Mouse (Mus musculus): Measurements from ENCODE around the gene Necab3. TPM values are rescaled to one million over a fixed set of nuclear protein-coding genes. Genes with fewer than 3 reads are reported as not detected.

The Necab3 gene
- total RNA-seq, 1 experiment from 2014 or later: not detected

DNA sequence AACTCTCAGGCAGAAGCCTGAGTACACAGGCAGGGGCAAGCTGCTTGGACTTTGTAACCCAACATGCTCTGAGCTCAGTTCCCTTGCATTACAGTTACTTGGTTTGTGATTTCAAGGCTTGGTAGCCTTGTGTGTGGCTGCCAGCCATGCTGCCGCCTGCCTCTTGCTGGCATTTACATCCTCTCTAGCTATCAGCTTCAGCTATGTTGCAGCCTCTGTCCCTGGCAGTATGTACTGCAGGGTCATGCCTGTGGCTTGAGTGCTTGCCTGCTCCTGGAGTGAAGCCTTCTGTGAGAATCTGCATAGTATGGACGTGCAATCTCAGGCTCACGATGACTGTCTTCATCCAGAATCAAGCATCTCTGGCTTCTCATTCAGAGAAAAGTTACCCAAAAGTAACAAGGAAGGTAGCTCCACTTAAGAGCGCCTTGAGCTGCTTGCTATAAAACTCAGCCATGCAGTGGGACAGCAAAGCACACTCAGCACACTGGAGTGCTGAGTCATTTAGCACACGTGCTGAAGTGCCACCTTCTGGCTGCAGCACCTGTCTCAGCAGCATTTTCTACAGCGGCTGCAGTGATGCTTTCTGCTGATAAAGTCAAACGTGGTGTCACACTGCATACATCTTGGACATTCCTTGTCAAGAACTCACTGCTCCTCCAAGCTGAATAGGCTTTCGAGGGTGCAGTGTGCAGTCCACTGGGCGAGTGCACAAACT is 51.0 kb downstream of the Necab3 start:
- no peak for ATAC-seq (replicated peaks; ENCODE audit: insufficient number of reproducible peaks, low FRiP score, low TSS enrichment, poor library complexity, severe bottlenecking)

DNA sequence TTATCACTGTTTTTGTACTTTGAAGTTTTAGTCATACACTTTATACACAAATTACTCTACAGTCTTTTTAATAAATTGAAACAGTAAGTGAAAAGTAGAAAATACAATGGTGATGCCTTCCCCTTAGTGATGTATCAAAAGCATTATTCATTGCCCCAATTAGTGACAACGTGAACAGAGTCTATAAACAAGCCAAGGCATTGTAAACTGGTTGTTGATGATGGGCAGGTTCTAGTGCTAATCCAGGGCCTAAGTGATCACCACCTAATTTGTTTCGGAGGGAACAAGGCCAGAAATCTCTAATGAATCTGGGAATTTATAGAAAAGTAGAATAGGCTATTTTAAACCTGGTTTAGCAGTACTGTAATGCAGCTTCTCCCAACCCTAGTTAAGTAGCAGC is 51.6 kb downstream of the Necab3 start:
- no peak for ATAC-seq (replicated peaks; ENCODE audit: insufficient number of reproducible peaks, low FRiP score, low TSS enrichment, poor library complexity, severe bottlenecking)

DNA sequence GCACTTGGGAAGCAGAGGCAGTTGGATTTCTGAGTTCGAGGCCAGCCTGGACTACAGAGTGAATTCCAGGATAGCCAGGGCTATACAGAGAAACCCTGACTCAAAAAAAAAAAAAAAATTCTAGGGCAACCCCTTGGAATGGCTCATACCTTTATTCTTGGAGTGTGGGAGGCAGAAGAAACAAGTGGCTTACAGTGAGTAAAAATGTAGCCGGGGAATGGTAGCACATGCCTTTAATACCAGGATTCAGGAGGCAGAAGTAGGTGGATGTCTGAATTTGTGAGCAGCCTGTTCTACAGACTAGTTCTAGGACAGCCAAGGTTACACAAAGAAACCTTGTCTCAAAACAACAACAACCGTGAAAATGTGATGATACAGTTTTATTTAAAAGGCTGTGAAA is 57.9 kb downstream of the Necab3 start:
- ATAC-seq (replicated peaks; ENCODE audit: insufficient number of reproducible peaks, low FRiP score, low TSS enrichment, poor library complexity, severe bottlenecking): no peak

DNA sequence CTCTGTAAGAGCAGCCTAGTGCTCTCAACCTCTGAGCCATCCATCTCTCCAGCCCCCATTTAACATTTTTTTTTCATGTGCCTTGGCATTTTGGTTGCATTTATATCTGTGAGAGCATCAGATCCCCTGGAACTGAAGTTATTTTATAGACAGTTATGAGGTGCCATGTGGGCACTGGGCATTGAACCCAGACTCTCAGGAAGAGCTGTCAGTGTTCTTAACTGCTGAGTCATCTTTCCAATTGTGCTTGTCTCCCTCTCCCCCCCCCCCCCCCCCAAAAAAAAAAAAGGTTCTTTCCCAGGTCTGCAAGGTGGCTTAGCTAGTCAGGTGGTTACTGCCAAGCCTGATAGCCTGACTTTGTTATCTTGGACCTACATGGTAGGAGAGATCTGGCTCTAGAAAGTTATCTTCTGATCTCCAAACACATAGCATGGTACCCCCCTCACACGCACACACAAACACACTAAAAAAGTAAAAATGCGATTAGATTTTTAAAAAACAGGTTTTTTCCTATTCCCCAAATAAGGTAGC is 58.9 kb downstream of the Necab3 start:
- ATAC-seq (replicated peaks; ENCODE audit: insufficient number of reproducible peaks, low FRiP score, low TSS enrichment, poor library complexity, severe bottlenecking): no peak

DNA sequence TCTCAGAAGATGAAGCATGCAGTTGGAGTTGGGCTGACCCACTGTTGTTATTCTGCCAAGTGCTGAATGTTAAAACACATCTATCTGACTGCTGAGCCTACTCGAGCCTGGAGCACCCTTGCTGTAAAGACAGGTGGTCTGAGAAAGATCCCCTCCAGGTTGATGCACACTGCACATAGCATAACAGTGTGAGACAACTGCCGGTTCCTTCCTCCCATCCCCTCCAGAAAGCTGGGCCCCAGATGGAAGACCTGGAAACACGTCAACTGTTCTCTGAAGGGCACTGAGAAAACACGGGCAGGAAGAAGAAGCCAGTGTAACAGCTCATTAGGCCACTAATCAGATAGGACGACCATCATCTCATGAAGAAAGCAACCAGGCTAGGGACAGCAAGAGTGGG is 60.1 kb downstream of the Necab3 start:
- no peak for ATAC-seq (replicated peaks; ENCODE audit: insufficient number of reproducible peaks, low FRiP score, low TSS enrichment, poor library complexity, severe bottlenecking)

DNA sequence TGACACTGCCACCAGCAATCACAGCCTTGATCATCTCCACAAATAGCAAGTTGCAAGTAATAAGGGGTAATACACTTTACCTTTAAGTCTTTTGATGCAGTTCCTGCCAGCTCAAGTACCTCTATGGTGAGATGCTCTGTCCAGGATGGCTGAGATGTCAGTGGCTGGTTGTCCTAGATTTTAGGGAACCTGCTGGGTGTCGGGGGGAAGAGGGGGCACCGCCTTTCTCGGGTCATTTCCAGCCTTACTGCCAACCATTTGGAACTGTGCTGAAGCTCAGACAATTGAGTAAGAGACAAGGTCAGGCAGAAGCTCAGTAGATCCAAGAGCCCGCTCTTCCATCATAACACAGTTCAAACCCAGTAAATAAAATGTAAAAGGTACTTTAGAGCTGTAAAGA is 63.7 kb downstream of the Necab3 start:
- no peak for ATAC-seq (replicated peaks; ENCODE audit: insufficient number of reproducible peaks, low FRiP score, low TSS enrichment, poor library complexity, severe bottlenecking)

Other genes with a start within 250 kb of the Necab3 start
- gene Cdk5rap1, start 185.9 kb downstream of the Necab3 start, total RNA-seq (2017): 8.5 to 13.1 TPM (median 9.7 TPM) in 3 replicates
- gene Snta1, start 150.8 kb downstream of the Necab3 start, total RNA-seq (2017): 4.8 to 10.8 TPM (median 4.9 TPM) in 3 replicates
- gene Cbfa2t2, start 122.4 kb downstream of the Necab3 start, total RNA-seq (2017): 9.8 to 18.5 TPM (median 11.9 TPM) in 3 replicates
- 0.78 TPM in 1 of 3 replicates, not detected in the others for gene 1700003F12Rik, start 11.8 kb downstream of the Necab3 start, total RNA-seq (2017)
- gene Actl10, start 7.1 kb downstream of the Necab3 start, total RNA-seq (2017): not detected in 3 replicates
- gene E2f1, start 11.0 kb upstream of the Necab3 start, total RNA-seq (2017): 0.64 to 3.1 TPM (median 1.8 TPM) in 3 replicates
- 7.3 to 10.6 TPM (median 9.6 TPM) in 3 replicates for gene Pxmp4, start 44.8 kb upstream of the Necab3 start, total RNA-seq (2017)
- gene Zfp341, start 54.4 kb upstream of the Necab3 start, total RNA-seq (2017): 2.5 to 3.2 TPM (median 2.8 TPM) in 3 replicates
- gene 4930519P11Rik, start 54.5 kb upstream of the Necab3 start, total RNA-seq (2017): 2.0 TPM in 1 of 3 replicates, not detected in the others
- 201 to 228 TPM (median 225 TPM) in 3 replicates for gene Chmp4b, start 92.8 kb upstream of the Necab3 start, total RNA-seq (2017)
- gene Gm14214, start 211.1 kb upstream of the Necab3 start, total RNA-seq (2017): not detected in 3 replicates
- 165 to 198 TPM (median 196 TPM) in 3 replicates for gene Raly, start 232.2 kb upstream of the Necab3 start, total RNA-seq (2017)
- gene a, start 232.5 kb upstream of the Necab3 start, total RNA-seq (2017): not detected in 3 replicates